Mouse (Mus musculus): ENCODE data around the gene Mfsd4a.

- TF ChIP-seq CTCF (IDR thresholded peaks at IDR 0.05; ENCODE audit: borderline replicate concordance, insufficient read depth, low read depth, low read length), result no peak
- no peak for TF ChIP-seq POLR2A (IDR thresholded peaks at IDR 0.05; ENCODE audit: borderline replicate concordance, insufficient read depth, low read length)
Observed at GRCm38 (mm10) chr1:132070659-132071058, 2.8 kb upstream of the Mfsd4a start.
